Mouse (Mus musculus) macrophage (primary cell): ENCODE results near the gene Pde4a. TPM values are rescaled to one million over a fixed set of nuclear protein-coding genes. Genes with fewer than 3 reads are reported as not detected.
"Not testable (repeated sequence)": the region's sequence is repeated elsewhere in the genome, so short reads cannot be mapped to it uniquely, and the experiment has no call there.

Experiments used
- H3K27ac ChIP-seq: fragments of 350-480 bp; formaldehyde crosslinking; 2 replicates; pipeline ENCODE4 v1.9.0; 2021
- H3K36me3 ChIP-seq: fragments of 350-480 bp; formaldehyde crosslinking; 2 replicates; pipeline ENCODE4 v1.9.0; 2021; ENCODE audit errors: inconsistent target
- H3K4me3 ChIP-seq: fragments of 350-480 bp; formaldehyde crosslinking; 2 replicates; pipeline ENCODE4 v1.9.0; 2021; ENCODE audit errors: inconsistent target
- H3K79me2 ChIP-seq: fragments of 350-480 bp; formaldehyde crosslinking; 2 replicates; pipeline ENCODE4 v1.9.0; 2021; ENCODE audit errors: inconsistent target
- WGBS: methylation state at CpG from one replicate; pipeline ENCODE4 v1.1.7; 2026; ENCODE audit warnings: inconsistent platforms; ENCODE audit not compliant: missing documents; 5-methylcytosine and 5-hydroxymethylcytosine counted together
- polyA plus RNA-seq: library from polyadenylated mRNA; stranded (reverse); fragments of 250-400 nt; gene quantifications from 3 replicates; pipeline ENCODE4 v1.2.4, GENCODE M21; 2018; ENCODE audit warnings: inconsistent platforms

Pde4a gene
- polyA plus RNA-seq, 1 experiment from 2014 or later = 7.1 TPM

DNA sequence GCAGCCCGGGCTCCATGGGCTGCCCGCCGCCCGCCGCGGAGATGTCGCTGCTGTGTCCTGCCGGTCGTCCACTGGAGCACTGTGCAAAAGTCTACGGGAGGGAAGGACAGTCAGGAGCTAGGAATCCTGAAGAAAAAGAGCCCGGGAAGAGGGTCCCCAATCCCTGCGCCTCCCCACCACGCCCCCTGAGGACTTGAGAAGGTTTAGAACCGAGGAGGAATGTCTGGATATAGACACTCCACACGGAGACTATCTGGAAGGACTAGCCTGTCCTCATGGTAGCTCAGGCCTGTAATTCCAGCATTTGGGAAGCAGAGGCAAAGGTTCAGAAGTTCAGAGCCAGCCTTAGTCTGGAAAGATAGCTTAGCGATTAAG, 79.6 kb downstream of the Pde4a start:
- Histone ChIP-seq H3K79me2 (no peaks in the 10 kb centered on the region), H3K4me3 (no peak overlapping the region), H3K27ac (no peak overlapping the region), H3K36me3 (no peaks in the 10 kb centered on the region)
- WGBS = 14% methylated on average over 15 of the region's 16 CpGs

DNA sequence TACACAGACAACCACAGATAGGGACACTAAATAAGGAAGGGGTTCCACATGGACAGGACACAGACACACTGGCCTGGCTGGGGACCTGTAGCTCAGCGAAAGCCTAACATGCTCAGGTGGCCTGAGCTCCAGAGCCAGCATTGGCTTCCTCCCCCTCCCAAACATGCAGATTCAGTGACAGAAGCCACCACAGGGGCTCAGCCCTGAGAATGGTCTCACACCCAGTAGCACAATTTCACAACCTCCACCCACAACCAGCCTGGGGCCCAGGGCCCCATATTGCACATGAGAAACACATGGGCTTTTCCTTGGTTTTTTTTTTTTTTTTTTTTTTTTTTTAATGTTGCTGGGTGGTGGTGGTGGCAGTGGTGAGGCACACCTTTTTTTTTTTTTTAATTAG, 80.8 kb downstream of the Pde4a start:
- no peak overlapping the region for H3K27ac ChIP-seq
- no peaks in the 10 kb centered on the region for H3K36me3 ChIP-seq
- H3K79me2 ChIP-seq = no peaks in the 10 kb centered on the region
- WGBS = no CpG with 5 or more reads among the region's 1 CpGs
- no peak overlapping the region for H3K4me3 ChIP-seq

DNA sequence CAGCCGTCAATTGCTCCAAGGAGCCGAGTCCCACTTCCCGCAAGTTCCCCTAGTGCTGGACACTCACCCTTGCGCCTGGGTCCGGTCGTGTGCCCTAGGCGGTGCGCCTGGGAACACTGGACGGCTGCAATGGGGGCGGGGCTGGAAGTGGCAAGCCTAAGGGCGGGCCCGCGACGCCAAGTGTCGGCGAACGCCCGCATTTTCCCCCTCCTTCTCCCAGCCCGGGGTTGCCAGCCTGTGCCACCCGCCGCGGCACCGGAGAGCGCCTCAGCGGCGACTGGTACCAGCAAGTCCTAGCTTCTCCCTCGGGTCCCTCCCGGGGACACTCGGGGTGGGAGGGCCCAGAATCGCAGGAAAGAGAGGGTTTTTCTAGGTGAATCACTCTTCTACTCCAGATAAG, 82.8 kb downstream of the Pde4a start, which contains the start of gene S1pr5:
S1pr5 (minus strand) TSS at position 118 of the 400 bp plus-strand sequence.
- WGBS = 7% methylated on average over 29 of the region's 30 CpGs
- H3K4me3 ChIP-seq = no peak within 1 kb of the TSS
- H3K36me3 ChIP-seq = no peaks in the 10 kb centered on the region

DNA sequence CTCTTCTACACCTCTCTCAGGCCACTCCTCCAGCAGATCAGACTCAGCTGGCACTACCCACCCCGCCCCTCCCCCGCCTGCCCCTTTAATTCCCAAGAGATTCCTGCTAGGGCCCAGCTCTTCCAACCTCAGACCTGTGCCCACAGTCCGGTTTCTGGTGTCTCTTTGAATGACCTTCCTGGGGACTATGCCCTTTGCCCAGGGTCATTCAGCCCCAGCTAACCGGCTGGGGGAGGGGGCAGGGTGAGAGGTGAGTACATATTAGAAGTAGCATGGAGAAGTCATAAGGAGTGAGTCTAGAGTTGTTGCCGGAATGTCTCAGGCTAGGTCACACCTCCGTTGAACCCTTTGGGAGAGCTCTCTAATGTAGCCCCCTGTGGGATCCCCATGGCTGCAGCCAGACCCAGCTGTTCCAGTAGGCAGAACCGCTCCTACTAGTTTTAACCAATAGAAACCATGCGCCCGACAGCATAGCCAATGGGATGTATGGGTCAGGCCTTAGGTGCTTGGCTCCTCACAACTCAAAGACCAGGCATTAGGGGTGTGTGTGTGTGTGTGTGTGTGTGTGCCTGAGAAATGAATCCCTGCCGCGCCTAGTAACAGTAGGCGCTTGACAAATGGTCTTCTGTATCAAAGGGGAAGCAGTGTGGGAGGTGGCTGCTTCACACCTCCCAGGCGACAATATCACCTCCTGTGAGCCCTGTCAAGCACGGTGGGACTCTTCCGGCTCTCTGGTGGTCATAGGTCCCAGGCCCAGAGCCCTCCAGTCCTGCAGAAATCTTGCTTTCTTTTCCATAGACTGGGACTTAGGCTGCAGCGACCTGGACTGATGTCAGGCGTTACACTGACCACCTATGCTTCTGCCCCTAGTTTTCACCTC, 84.4 kb downstream of the Pde4a start:
- 61% methylated on average over 16 of the region's 17 CpGs for WGBS
- H3K27ac ChIP-seq = no peak overlapping the region
- no peaks in the 10 kb centered on the region for H3K36me3 ChIP-seq
- no peak overlapping the region for H3K4me3 ChIP-seq
- H3K79me2 ChIP-seq = no peaks in the 10 kb centered on the region

More for the DNA sequence above, 82.8 kb downstream of the Pde4a start, which contains the start of gene S1pr5:
- H3K79me2 ChIP-seq = no peaks in the 10 kb centered on the region
- H3K27ac ChIP-seq = no peak within 1 kb of the TSS

DNA sequence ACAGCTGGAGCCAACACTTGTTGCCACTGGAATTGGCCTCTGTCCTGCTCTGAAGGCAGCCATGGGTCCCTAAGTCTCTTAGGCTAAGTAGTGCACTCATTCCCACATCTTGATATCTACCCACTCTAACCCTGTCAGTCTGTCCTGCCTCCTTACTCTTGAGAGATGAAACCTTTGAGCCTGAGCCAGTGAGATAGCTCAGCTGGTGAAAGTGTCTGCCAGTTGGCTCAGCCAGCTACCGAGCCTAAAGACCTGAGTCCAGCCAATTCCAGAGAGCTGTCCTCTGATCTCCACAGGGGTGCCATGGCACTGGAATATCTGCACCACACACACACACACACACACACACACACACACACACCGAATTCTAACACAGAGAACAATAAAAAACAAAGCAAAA, 85.0 kb downstream of the Pde4a start:
- Histone ChIP-seq H3K36me3 (no peaks in the 10 kb centered on the region), H3K4me3 (no peak overlapping the region), H3K79me2 (no peaks in the 10 kb centered on the region), H3K27ac (no peak overlapping the region)
- WGBS = 93% methylated on average over 2 of the region's 2 CpGs

DNA sequence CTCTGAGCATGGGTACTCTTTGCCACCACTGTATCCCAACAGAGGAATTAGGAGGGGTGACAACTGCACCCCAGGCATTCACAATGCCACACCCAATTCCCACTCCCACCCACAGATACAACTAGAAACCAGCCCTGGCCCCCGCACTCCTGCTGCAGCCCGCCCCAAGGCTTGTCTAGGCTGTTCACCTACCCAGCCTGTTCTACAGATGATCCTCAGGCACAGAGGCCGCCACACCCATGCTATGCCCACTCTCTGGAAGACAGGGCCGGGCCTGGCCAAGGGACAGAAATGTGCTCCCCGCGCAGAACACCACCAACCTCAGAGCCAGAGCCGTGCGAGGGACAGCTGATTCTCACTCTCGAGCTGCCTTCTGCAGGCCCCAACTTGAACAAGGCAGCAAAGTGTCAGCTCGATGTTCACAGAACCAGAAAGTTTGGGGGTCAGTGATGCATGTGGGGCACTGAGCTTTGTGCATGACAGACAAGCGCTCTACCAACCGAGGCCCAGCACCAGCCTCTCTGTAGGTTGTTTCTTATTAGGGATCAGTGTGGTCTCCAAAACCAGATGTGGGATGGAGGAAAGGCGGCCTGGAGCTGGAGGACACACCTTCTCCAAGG, 85.7 kb downstream of the Pde4a start:
- WGBS = 93% methylated on average over 12 of the region's 13 CpGs

DNA sequence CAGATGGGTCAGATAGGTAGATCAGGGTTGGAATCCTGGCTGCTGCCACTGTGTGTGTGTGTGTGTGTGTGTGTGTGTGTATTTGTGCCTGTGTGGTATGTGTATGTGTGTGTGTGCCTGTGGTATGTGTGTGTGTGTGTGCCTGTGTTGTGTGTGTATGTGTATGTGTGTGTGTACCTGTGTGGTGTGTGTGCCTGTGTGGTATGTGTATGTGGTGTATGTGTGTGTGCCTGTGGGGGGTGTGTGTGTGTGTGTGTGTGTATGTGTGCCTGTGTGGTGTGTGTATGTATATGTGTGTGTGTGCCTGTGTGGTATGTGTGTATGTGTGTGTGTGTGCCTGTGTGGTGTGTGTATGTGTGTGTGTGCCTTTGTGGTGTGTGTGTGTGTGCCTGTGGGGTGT, 89.2 kb downstream of the Pde4a start:
- no peaks in the 10 kb centered on the region for H3K36me3 ChIP-seq
- H3K27ac ChIP-seq = no peak overlapping the region
- H3K79me2 ChIP-seq = no peaks in the 10 kb centered on the region
- no peak overlapping the region for H3K4me3 ChIP-seq

More for the DNA sequence above, 85.7 kb downstream of the Pde4a start:
- Histone ChIP-seq H3K36me3 (no peaks in the 10 kb centered on the region), H3K27ac (no peak overlapping the region), H3K4me3 (no peak overlapping the region), H3K79me2 (no peaks in the 10 kb centered on the region)

DNA sequence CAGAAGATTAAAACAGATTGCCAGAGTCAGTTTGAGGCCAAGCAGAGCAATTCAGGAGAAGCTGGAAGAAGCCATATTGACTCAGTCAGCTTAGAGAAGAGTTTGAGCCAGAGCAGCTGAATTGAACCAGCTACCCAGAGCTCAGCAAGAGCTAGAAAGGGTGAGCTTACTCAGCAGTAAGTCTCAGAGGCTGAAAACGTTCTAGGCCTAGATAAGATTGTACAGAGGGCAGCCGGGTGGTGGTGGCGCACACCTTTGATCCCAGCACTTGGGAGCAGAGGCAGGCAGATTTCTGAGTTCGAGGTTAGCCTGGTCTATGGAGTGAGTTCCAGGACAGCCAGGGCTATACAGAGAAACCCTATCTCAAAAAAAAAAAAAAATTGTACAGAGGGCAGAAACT, 90.8 kb downstream of the Pde4a start:
- not testable (repeated sequence) for H3K4me3 ChIP-seq, H3K27ac ChIP-seq, H3K79me2 ChIP-seq, H3K36me3 ChIP-seq
- 98% methylated on average over 4 of the region's 4 CpGs for WGBS

DNA sequence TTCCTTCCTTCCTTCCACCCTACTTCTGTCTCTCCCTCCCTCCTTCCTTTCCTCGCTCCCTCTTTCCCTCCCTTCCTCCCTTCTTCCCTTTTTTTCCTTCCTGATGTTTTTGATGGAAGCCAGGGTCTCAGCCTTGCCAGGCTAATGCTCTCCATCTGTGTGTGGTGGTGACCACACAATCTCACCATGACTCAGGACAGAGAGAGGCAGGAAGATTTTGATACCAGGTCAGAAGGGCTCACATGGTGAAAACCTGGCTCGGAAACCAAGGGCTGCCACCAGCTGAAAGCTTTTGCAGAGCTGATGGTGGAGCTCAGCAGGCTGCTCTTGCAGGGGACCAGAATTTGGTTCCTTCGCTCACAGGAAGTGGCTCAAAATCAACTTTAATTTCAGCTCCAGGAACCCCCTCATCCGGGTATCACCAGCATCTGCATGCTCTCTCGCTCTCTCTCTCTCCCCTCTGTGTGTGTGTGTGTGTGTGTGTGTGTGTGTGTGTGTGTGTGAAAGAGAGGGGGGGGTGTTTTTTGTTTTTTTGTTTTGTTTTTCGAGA, 95.1 kb downstream of the Pde4a start:
- H3K27ac ChIP-seq = no peak overlapping the region
- H3K4me3 ChIP-seq = no peak overlapping the region
- H3K36me3 ChIP-seq = no peaks in the 10 kb centered on the region
- H3K79me2 ChIP-seq = peaks cover 2% of the 10 kb centered on the region
- 63% methylated on average over 6 of the region's 6 CpGs for WGBS

DNA sequence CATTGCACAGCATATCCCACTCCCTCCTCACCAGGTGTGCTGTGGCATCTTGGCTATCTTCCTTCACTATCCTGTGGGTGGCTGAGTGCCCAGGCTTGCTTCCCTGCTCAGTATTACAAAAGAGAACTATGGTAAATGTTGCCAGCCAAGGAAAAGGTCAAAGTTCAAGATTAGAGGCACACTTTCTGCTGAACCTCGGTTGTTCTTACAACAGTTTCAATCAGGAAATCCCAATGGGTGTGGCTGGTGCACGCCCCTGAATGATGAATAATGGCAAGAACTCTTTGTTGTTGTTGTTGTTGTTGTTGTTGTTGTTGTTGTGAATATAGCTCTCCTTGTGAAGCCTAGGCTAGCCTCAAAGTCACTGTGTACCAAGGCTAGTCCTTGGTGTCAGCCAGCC, 96.3 kb downstream of the Pde4a start:
- Histone ChIP-seq H3K4me3 (no peak overlapping the region), H3K79me2 (peaks cover 15% of the 10 kb centered on the region), H3K36me3 (no peaks in the 10 kb centered on the region), H3K27ac (0 out of 2 replicates have a peak overlapping the region, but pooled peaks have one; percentile 12)
- WGBS = 9% methylated on average over 2 of the region's 2 CpGs

Other genes with a start within 250 kb of the Pde4a start
- 37.5 to 90.6 TPM (median 56.1 TPM) in 3 replicates for gene Dnmt1, start 205.8 kb upstream of the Pde4a start, polyA plus RNA-seq
- 16.4 to 43.0 TPM (median 32.4 TPM) in 3 replicates for gene S1pr2, start 188.9 kb upstream of the Pde4a start, polyA plus RNA-seq
- gene Mrpl4, start 163.0 kb upstream of the Pde4a start, polyA plus RNA-seq = 27.9 to 56.9 TPM (median 50.5 TPM) in 3 replicates
- 35.3 to 116 TPM (median 39.2 TPM) in 3 replicates for gene Icam1, start 149.7 kb upstream of the Pde4a start, polyA plus RNA-seq
- not detected in 3 replicates for gene Icam4, start 136.3 kb upstream of the Pde4a start, polyA plus RNA-seq
- 0.04 to 0.12 TPM (median 0.09 TPM) in 3 replicates for gene Icam5, start 133.6 kb upstream of the Pde4a start, polyA plus RNA-seq
- gene Zglp1, start 98.6 kb upstream of the Pde4a start, polyA plus RNA-seq = not detected in 3 replicates
- gene Gm49373, start 92.6 kb upstream of the Pde4a start, polyA plus RNA-seq = 0.22 TPM in 1 of 3 replicates, not detected in the others
- gene Fdx1l, start 92.1 kb upstream of the Pde4a start, polyA plus RNA-seq = 22.6 to 65.1 TPM (median 36.6 TPM) in 3 replicates
- 0.88 to 8.1 TPM (median 2.0 TPM) in 3 replicates for gene Gm38431, start 73.7 kb upstream of the Pde4a start, polyA plus RNA-seq
- gene Raver1, start 73.7 kb upstream of the Pde4a start, polyA plus RNA-seq = 24.3 to 37.8 TPM (median 28.2 TPM) in 3 replicates
- 22.8 to 47.7 TPM (median 23.6 TPM) in 3 replicates for gene Tyk2, start 34.5 kb upstream of the Pde4a start, polyA plus RNA-seq
- 166 to 206 TPM (median 199 TPM) in 3 replicates for gene Cdc37, start 15.7 kb upstream of the Pde4a start, polyA plus RNA-seq
- gene Keap1, start 73.6 kb downstream of the Pde4a start, polyA plus RNA-seq = 27.5 to 46.5 TPM (median 35.7 TPM) in 3 replicates
- not detected in 3 replicates for gene S1pr5, start 82.7 kb downstream of the Pde4a start, polyA plus RNA-seq
- gene Atg4d, start 99.6 kb downstream of the Pde4a start, polyA plus RNA-seq = 4.0 to 14.4 TPM (median 12.6 TPM) in 3 replicates
- 26.4 to 51.5 TPM (median 40.3 TPM) in 3 replicates for gene Kri1, start 122.3 kb downstream of the Pde4a start, polyA plus RNA-seq
- 6.1 to 12.6 TPM (median 9.8 TPM) in 3 replicates for gene Cdkn2d, start 125.7 kb downstream of the Pde4a start, polyA plus RNA-seq
- gene Ap1m2, start 146.6 kb downstream of the Pde4a start, polyA plus RNA-seq = not detected in 3 replicates
- gene Slc44a2, start 155.0 kb downstream of the Pde4a start, polyA plus RNA-seq = 23.3 to 39.4 TPM (median 32.8 TPM) in 3 replicates
- 35.3 to 40.5 TPM (median 35.7 TPM) in 3 replicates for gene Ilf3, start 202.2 kb downstream of the Pde4a start, polyA plus RNA-seq
- gene Qtrt1, start 246.1 kb downstream of the Pde4a start, polyA plus RNA-seq = 6.1 to 12.6 TPM (median 9.4 TPM) in 3 replicates